Mouse (Mus musculus) stomach, embryonic 16.5 days (tissue): Measurements from ENCODE around the gene Myof. TPM values are rescaled to one million over a fixed set of nuclear protein-coding genes. Genes with fewer than 3 reads are reported as not detected.

Experiments used
- ATAC-seq: fragments of 200-750 bp; cut with Nextera tagmentation; 2 replicates; pipeline ENCODE4 v1.8.0; 2017; ENCODE audit warnings: moderate number of reproducible peaks, moderate TSS enrichment; ENCODE audit not compliant: insufficient read depth, low FRiP score
- H3K27ac ChIP-seq: fragments of 300-500 bp; sonication (generic); 2 replicates; pipeline ENCODE4 v1.5.1; 2014; ENCODE audit warnings: low read length
- H3K27me3 ChIP-seq: fragments of 300-500 bp; sonication (generic); 2 replicates; pipeline ENCODE4 v1.6.1; 2014; ENCODE audit warnings: low read length, control low read depth, mixed read lengths; ENCODE audit not compliant: control insufficient read depth, insufficient read depth
- H3K36me3 ChIP-seq: fragments of 300-500 bp; sonication (generic); 2 replicates; pipeline ENCODE4 v1.6.1; 2014; ENCODE audit warnings: low read length; ENCODE audit not compliant: control insufficient read depth, insufficient read depth
- H3K4me1 ChIP-seq: fragments of 300-500 bp; sonication (generic); 2 replicates; pipeline ENCODE4 v1.6.1; 2014; ENCODE audit warnings: low read length, control low read depth, mixed read lengths; ENCODE audit not compliant: control insufficient read depth, insufficient read depth
- H3K4me2 ChIP-seq: fragments of 300-500 bp; sonication (generic); 2 replicates; pipeline ENCODE4 v1.6.1; 2014; ENCODE audit warnings: low read depth, low read length, mixed read lengths
- H3K4me3 ChIP-seq: fragments of 300-500 bp; sonication (generic); replicated peaks from 2 replicates; pipeline ENCODE4 v1.5.1; 2014; ENCODE audit warnings: mild to moderate bottlenecking, low read length
- H3K9ac ChIP-seq: fragments of 300-500 bp; sonication (generic); 2 replicates; pipeline ENCODE4 v1.6.1; 2014; ENCODE audit warnings: low read length
- H3K9me3 ChIP-seq: fragments of 300-500 bp; sonication (generic); replicated peaks from 2 replicates; pipeline ENCODE4 v1.6.1; 2016; ENCODE audit warnings: low read length, control low read depth; ENCODE audit not compliant: control insufficient read depth
- WGBS: fragments of 180-500 bp; shearing (Covaris S2); extraction: QIAGEN DNeasy Blood & Tissue Kit; methylation state at CpG from one replicate; pipeline ENCODE4 v1.1.7; 2014; 5-methylcytosine and 5-hydroxymethylcytosine counted together
- polyA plus RNA-seq: library from polyadenylated mRNA; unstranded; fragments of >200 nt; fragmentation: Nextera tagmentation; extraction: Ambion mirVana; gene quantifications from 2 replicates; pipeline ENCODE4 v1.2.1, GENCODE M21; 2015

Myof gene
- polyA plus RNA-seq, 1 experiment from 2014 or later, result 22.5 TPM

GRCm38 (mm10) chr19:37934640-37935039, 108.7 kb downstream of the Myof start:
- 76% methylated on average over 6 of the region's 6 CpGs for WGBS
- no peaks in the 10 kb centered on the region for H3K9me3 ChIP-seq
- ATAC-seq, result no peak
- H3K27me3 ChIP-seq, result no peaks in the 10 kb centered on the region
- H3K4me2 ChIP-seq, result no peak overlapping the region
- no peak overlapping the region for H3K4me3 ChIP-seq
- H3K9ac ChIP-seq, result no peak overlapping the region
- H3K4me1 ChIP-seq, result no peaks in the 10 kb centered on the region
- H3K36me3 ChIP-seq, result no peaks in the 10 kb centered on the region; the same call in 1 of the 2 replicates
- H3K27ac ChIP-seq, result no peak overlapping the region

- Histone ChIP-seq H3K27me3 (no peaks in the 10 kb centered on the region), H3K4me2 (no peak overlapping the region), H3K4me3 (no peak overlapping the region), H3K4me1 (no peaks in the 10 kb centered on the region), H3K9ac (no peak overlapping the region), H3K27ac (no peak overlapping the region), H3K36me3 (no peaks in the 10 kb centered on the region; the same call in 1 of the 2 replicates), H3K9me3 (no peaks in the 10 kb centered on the region)
- 98% methylated on average over 2 of the region's 2 CpGs for WGBS
- no peak for ATAC-seq
Measured at GRCm38 (mm10) chr19:37932198-37932597, 111.2 kb downstream of the Myof start.

- Histone ChIP-seq H3K27ac (no peak overlapping the region), H3K36me3 (no peaks in the 10 kb centered on the region; the same call in 1 of the 2 replicates), H3K9me3 (no peaks in the 10 kb centered on the region), H3K4me1 (no peaks in the 10 kb centered on the region), H3K27me3 (no peaks in the 10 kb centered on the region), H3K4me3 (no peak overlapping the region), H3K4me2 (no peak overlapping the region), H3K9ac (no peak overlapping the region)
- ATAC-seq, result no peak
- 84% methylated on average over 7 of the region's 7 CpGs for WGBS
Measured at GRCm38 (mm10) chr19:37927911-37928310, 115.5 kb downstream of the Myof start.

- no peaks in the 10 kb centered on the region; the same call in 1 of the 2 replicates for H3K36me3 ChIP-seq
- H3K9ac ChIP-seq, result no peak overlapping the region
- ATAC-seq, result no peak
- H3K4me1 ChIP-seq, result no peaks in the 10 kb centered on the region
- no peak overlapping the region for H3K27ac ChIP-seq
- 75% methylated on average over 3 of the region's 3 CpGs for WGBS
- H3K4me2 ChIP-seq, result no peak overlapping the region
- no peak overlapping the region for H3K4me3 ChIP-seq
- no peaks in the 10 kb centered on the region for H3K9me3 ChIP-seq
- H3K27me3 ChIP-seq, result no peaks in the 10 kb centered on the region
Measured at GRCm38 (mm10) chr19:37925323-37925722, 118.1 kb downstream of the Myof start.

GRCm38 (mm10) chr19:37924266-37924665, 119.1 kb downstream of the Myof start:
- Histone ChIP-seq H3K9ac (no peak overlapping the region), H3K27ac (no peak overlapping the region), H3K4me2 (no peak overlapping the region), H3K4me1 (no peaks in the 10 kb centered on the region), H3K27me3 (no peaks in the 10 kb centered on the region), H3K9me3 (no peaks in the 10 kb centered on the region), H3K36me3 (no peaks in the 10 kb centered on the region), H3K4me3 (no peak overlapping the region)
- no peak for ATAC-seq
- WGBS, result 54% methylated on average over 3 of the region's 3 CpGs

- H3K27me3 ChIP-seq, result no peaks in the 10 kb centered on the region
- no peaks in the 10 kb centered on the region for H3K4me1 ChIP-seq
- 63% methylated on average over 5 of the region's 5 CpGs for WGBS
- H3K4me3 ChIP-seq, result no peak overlapping the region
- no peaks in the 10 kb centered on the region for H3K9me3 ChIP-seq
- H3K4me2 ChIP-seq, result no peak overlapping the region
- H3K9ac ChIP-seq, result no peak overlapping the region
- no peak overlapping the region for H3K27ac ChIP-seq
- H3K36me3 ChIP-seq, result no peaks in the 10 kb centered on the region
- ATAC-seq, result no peak
Measured at GRCm38 (mm10) chr19:37921098-37921497, 122.3 kb downstream of the Myof start.

- Histone ChIP-seq H3K4me3 (no peak overlapping the region), H3K27ac (no peak overlapping the region), H3K27me3 (no peaks in the 10 kb centered on the region), H3K4me1 (no peaks in the 10 kb centered on the region), H3K4me2 (no peak overlapping the region), H3K9me3 (no peaks in the 10 kb centered on the region), H3K36me3 (no peaks in the 10 kb centered on the region), H3K9ac (no peak overlapping the region)
- peak; percentile 37; the same call in 1 of the 2 replicates for ATAC-seq
- 49% methylated on average over 12 of the region's 12 CpGs for WGBS
Measured at GRCm38 (mm10) chr19:37918515-37918932, 124.9 kb downstream of the Myof start.

- Histone ChIP-seq H3K27me3 (no peaks in the 10 kb centered on the region), H3K36me3 (no peaks in the 10 kb centered on the region), H3K4me3 (no peak overlapping the region), H3K4me1 (no peaks in the 10 kb centered on the region), H3K9ac (no peak overlapping the region), H3K4me2 (no peak overlapping the region), H3K9me3 (no peaks in the 10 kb centered on the region), H3K27ac (no peak overlapping the region)
- 89% methylated on average over 4 of the region's 4 CpGs for WGBS
- no peak for ATAC-seq
Measured at GRCm38 (mm10) chr19:37914261-37914660, 129.1 kb downstream of the Myof start.

- H3K4me3 ChIP-seq, result no peak overlapping the region
- no peak overlapping the region for H3K4me2 ChIP-seq
- 72% methylated on average over 6 of the region's 6 CpGs for WGBS
Measured at GRCm38 (mm10) chr19:37912501-37912900, 130.9 kb downstream of the Myof start.

More at GRCm38 (mm10) chr19:37912501-37912900, 130.9 kb downstream of the Myof start:
- Histone ChIP-seq H3K27ac (no peak overlapping the region), H3K9ac (no peak overlapping the region), H3K36me3 (no peaks in the 10 kb centered on the region), H3K9me3 (no peaks in the 10 kb centered on the region), H3K4me1 (peaks cover 8% of the 10 kb centered on the region; the same call in 1 of the 2 replicates), H3K27me3 (no peaks in the 10 kb centered on the region)
- ATAC-seq, result no peak
